Mouse (Mus musculus) kidney, adult 18-20 months (tissue): Measurements from ENCODE around the gene Atg16l1.

Experiments used
- DNase-seq: peaks from one replicate; pipeline ENCODE4 v3.0.0; 2021

Gene Atg16l1

GRCm38 (mm10) chr1:87837018-87837417 lies 81.3 kb downstream of the Atg16l1 start:
- no peak for DNase-seq

- no peak for DNase-seq
Observed at GRCm38 (mm10) chr1:87840411-87841208, 84.9 kb downstream of the Atg16l1 start.
